Mouse (Mus musculus) limb, embryonic 13.5 days (tissue): ENCODE results near the gene Nlrp6. TPM values are rescaled to one million over a fixed set of nuclear protein-coding genes. Genes with fewer than 3 reads are reported as not detected.

Source experiments
- ATAC-seq: fragments of 200-750 bp; cut with Nextera tagmentation; 2 replicates; pipeline ENCODE4 v1.8.0; 2017; ENCODE audit warnings: low read depth, moderate number of reproducible peaks, moderate TSS enrichment; ENCODE audit not compliant: low FRiP score
- H3K27ac ChIP-seq: fragments of 300-500 bp; sonication (generic); 2 replicates; pipeline ENCODE4 v1.5.1; 2015; ENCODE audit warnings: inconsistent platforms, mild to moderate bottlenecking, moderate library complexity
- H3K27me3 ChIP-seq: fragments of 300-500 bp; sonication (generic); 2 replicates; pipeline ENCODE4 v1.6.1; 2015; ENCODE audit warnings: mild to moderate bottlenecking, inconsistent platforms
- H3K36me3 ChIP-seq: fragments of 300-500 bp; sonication (generic); 2 replicates; pipeline ENCODE4 v1.6.1; 2015; ENCODE audit warnings: inconsistent platforms, mild to moderate bottlenecking, moderate library complexity
- H3K4me1 ChIP-seq: fragments of 300-500 bp; sonication (generic); 2 replicates; pipeline ENCODE4 v1.6.1; 2015; ENCODE audit warnings: inconsistent platforms
- H3K4me2 ChIP-seq: fragments of 300-500 bp; sonication (generic); replicated peaks from 2 replicates; pipeline ENCODE4 v1.6.1; 2015; ENCODE audit warnings: inconsistent platforms, mild to moderate bottlenecking, moderate library complexity
- H3K4me3 ChIP-seq: fragments of 300-500 bp; sonication (generic); 2 replicates; pipeline ENCODE4 v1.5.1; 2015; ENCODE audit warnings: moderate library complexity, mild to moderate bottlenecking, inconsistent platforms
- H3K9ac ChIP-seq: fragments of 300-500 bp; sonication (generic); 2 replicates; pipeline ENCODE4 v1.6.1; 2015; ENCODE audit warnings: mild to moderate bottlenecking, inconsistent platforms
- H3K9me3 ChIP-seq: fragments of 300-500 bp; sonication (generic); 2 replicates; pipeline ENCODE4 v1.6.1; 2016; ENCODE audit warnings: inconsistent platforms
- WGBS: fragments of 180-500 bp; shearing (Covaris S2); methylation state at CpG from one replicate; pipeline ENCODE4 v1.1.7; 2015; 5-methylcytosine and 5-hydroxymethylcytosine counted together
- polyA plus RNA-seq: library from polyadenylated mRNA; unstranded; fragments of >200 nt; fragmentation: Nextera tagmentation; extraction: Ambion mirVana; gene quantifications from 2 replicates; pipeline ENCODE4 v1.2.1, GENCODE M21; 2015

The Nlrp6 gene
- polyA plus RNA-seq, 1 experiment from 2014 or later: 0.06 TPM

- peak overlapping the region; percentile 80 for H3K4me2 ChIP-seq
- WGBS: 85% methylated on average over 10 of the region's 10 CpGs
- peak overlapping the region; percentile 78 for H3K9ac ChIP-seq
- peaks cover 42% of the 10 kb centered on the region for H3K4me1 ChIP-seq
- no peaks in the 10 kb centered on the region for H3K27me3 ChIP-seq
- no peak for ATAC-seq
- H3K4me3 ChIP-seq: no peak overlapping the region
- peaks cover 46% of the 10 kb centered on the region for H3K36me3 ChIP-seq
- H3K27ac ChIP-seq: peak overlapping the region; percentile 86; the same call in 1 of the 2 replicates
- no peaks in the 10 kb centered on the region for H3K9me3 ChIP-seq
These were observed 22.1 kb downstream of the Nlrp6 start for GRCm38 (mm10) chr7:140942811-140943210.

DNA sequence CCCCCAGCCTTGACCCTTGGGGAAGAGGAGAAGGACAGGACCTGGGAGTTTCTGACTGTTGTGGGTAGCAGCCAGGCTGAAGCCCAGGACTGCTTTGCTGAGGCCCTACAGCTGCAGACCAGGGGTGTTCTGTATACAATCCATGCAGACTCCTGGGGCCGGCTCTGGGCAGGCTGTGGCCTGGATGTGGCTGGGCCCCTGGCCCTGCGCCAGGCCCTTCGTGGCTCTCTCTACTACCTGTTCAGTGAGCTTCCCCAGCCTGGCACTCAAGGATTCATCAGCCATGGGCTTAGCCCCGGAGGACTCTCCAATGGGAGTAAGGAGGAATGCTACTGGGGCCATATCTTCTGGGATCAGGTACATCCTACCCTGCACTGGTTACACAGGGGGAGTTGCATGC is 22.7 kb downstream of the Nlrp6 start:
- Histone ChIP-seq H3K36me3 (peaks cover 51% of the 10 kb centered on the region), H3K27ac (peak overlapping the region; percentile 86; the same call in 1 of the 2 replicates), H3K27me3 (no peaks in the 10 kb centered on the region), H3K4me3 (no peak overlapping the region), H3K9me3 (no peaks in the 10 kb centered on the region), H3K4me2 (no peak overlapping the region), H3K4me1 (peaks cover 42% of the 10 kb centered on the region), H3K9ac (no peak overlapping the region)
- WGBS: 79% methylated on average over 4 of the region's 4 CpGs
- ATAC-seq: no peak

- peaks cover 60% of the 10 kb centered on the region for H3K36me3 ChIP-seq
- WGBS: 89% methylated on average over 7 of the region's 7 CpGs
These were observed 23.5 kb downstream of the Nlrp6 start for GRCm38 (mm10) chr7:140944236-140944635.

DNA sequence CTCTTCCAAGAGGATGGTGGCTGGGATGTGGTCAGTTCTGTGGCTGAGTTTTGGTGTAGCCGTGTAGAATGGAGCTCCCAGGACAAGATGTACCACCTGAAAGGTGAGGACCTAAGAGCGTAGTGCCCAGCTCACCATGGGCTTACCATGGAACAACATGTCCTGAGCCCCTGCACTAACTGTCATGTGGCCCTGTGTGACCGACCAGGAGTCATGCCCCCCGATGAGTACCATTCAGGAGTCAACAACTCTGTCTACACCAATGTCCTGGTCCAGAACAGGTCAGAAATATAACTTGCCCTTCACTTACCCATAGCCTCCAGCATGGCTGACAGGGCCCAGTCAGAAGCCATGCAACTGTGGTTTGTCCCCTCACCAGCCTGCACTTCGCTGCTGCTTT is 24.5 kb downstream of the Nlrp6 start:
- no peak overlapping the region for H3K27ac ChIP-seq
- 89% methylated on average over 5 of the region's 5 CpGs for WGBS
- H3K36me3 ChIP-seq: peaks cover 70% of the 10 kb centered on the region
- no peak overlapping the region for H3K4me3 ChIP-seq
- no peaks in the 10 kb centered on the region for H3K27me3 ChIP-seq
- ATAC-seq: no peak
- H3K9ac ChIP-seq: no peak overlapping the region
- peaks cover 32% of the 10 kb centered on the region for H3K4me1 ChIP-seq
- no peak overlapping the region for H3K4me2 ChIP-seq
- H3K9me3 ChIP-seq: no peaks in the 10 kb centered on the region

More at GRCm38 (mm10) chr7:140944236-140944635, 23.5 kb downstream of the Nlrp6 start:
- Histone ChIP-seq H3K4me1 (peaks cover 37% of the 10 kb centered on the region), H3K27me3 (no peaks in the 10 kb centered on the region), H3K9ac (no peak overlapping the region), H3K4me2 (no peak overlapping the region), H3K4me3 (no peak overlapping the region), H3K27ac (no peak overlapping the region), H3K9me3 (no peaks in the 10 kb centered on the region)
- no peak for ATAC-seq

- ATAC-seq: no peak
- H3K9me3 ChIP-seq: no peaks in the 10 kb centered on the region
- H3K36me3 ChIP-seq: peaks cover 75% of the 10 kb centered on the region
These were observed 25.6 kb downstream of the Nlrp6 start for GRCm38 (mm10) chr7:140946311-140946710.

DNA sequence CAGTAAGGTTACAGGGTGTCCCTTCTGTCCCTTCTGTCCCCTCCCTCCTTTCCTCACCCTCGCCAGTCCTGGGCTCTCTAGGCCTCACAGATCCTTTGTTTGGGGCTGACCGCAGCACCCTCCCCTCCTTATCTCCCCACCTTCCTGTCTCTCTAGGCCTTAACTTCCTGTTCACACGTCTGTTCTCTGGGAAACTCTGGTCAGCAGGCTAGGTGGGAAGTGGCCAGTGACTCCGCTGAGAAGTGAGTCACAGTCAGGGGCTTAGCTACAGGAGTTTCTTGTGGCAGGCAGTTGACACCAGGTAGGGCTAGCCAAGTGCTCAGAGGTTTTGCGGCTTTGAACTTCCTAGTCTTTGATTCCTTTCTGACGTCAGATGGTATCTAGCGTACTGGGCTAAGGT is 26.3 kb downstream of the Nlrp6 start:
- H3K27me3 ChIP-seq: no peaks in the 10 kb centered on the region
- no peaks in the 10 kb centered on the region for H3K9me3 ChIP-seq
- WGBS: 57% methylated on average over 7 of the region's 7 CpGs
- no peak overlapping the region for H3K9ac ChIP-seq
- no peak overlapping the region for H3K27ac ChIP-seq
- H3K36me3 ChIP-seq: peaks cover 75% of the 10 kb centered on the region
- H3K4me3 ChIP-seq: no peak overlapping the region
- peaks cover 38% of the 10 kb centered on the region for H3K4me1 ChIP-seq
- H3K4me2 ChIP-seq: no peak overlapping the region
- no peak for ATAC-seq

More at GRCm38 (mm10) chr7:140946311-140946710, 25.6 kb downstream of the Nlrp6 start:
- Histone ChIP-seq H3K4me2 (no peak overlapping the region), H3K27me3 (no peaks in the 10 kb centered on the region), H3K27ac (no peak overlapping the region), H3K9ac (no peak overlapping the region), H3K4me1 (peaks cover 33% of the 10 kb centered on the region), H3K4me3 (no peak overlapping the region)
- WGBS: 90% methylated on average over 10 of the region's 10 CpGs

DNA sequence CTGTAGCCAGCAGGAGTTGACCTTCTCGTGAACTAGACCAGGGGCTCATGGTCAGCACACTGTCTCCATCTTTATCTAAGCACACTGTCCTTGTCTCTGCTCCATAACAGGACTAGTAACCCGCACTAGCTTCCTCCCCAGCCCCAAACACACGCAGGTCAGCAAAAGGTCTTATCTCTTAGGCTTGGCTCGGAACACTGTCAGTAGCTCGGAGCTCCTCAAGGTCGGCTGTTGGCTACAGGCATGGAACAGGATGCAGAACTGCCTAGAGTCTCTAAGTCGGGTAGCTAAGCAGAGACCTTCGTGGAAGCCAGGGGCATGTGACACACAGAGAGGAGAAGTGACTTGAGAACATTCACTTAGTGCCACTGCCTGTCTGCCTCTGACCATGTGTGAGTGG is 27.5 kb downstream of the Nlrp6 start:
- H3K9ac ChIP-seq: no peak overlapping the region
- no peak for ATAC-seq
- no peak overlapping the region for H3K4me2 ChIP-seq
- H3K4me1 ChIP-seq: peaks cover 38% of the 10 kb centered on the region
- H3K4me3 ChIP-seq: no peak overlapping the region
- H3K9me3 ChIP-seq: no peaks in the 10 kb centered on the region
- no peak overlapping the region for H3K27ac ChIP-seq
- H3K27me3 ChIP-seq: no peaks in the 10 kb centered on the region
- 92% methylated on average over 8 of the region's 8 CpGs for WGBS
- peaks cover 82% of the 10 kb centered on the region for H3K36me3 ChIP-seq

GRCm38 (mm10) chr7:140949255-140949654 is 28.6 kb downstream of the Nlrp6 start:
- Histone ChIP-seq H3K36me3 (peaks cover 77% of the 10 kb centered on the region), H3K27me3 (no peaks in the 10 kb centered on the region), H3K9ac (no peak overlapping the region), H3K4me2 (no peak overlapping the region), H3K9me3 (no peaks in the 10 kb centered on the region), H3K27ac (no peak overlapping the region; the same call in 1 of the 2 replicates), H3K4me3 (no peak overlapping the region), H3K4me1 (peaks cover 46% of the 10 kb centered on the region)
- ATAC-seq: no peak
- WGBS: 82% methylated on average over 6 of the region's 6 CpGs

DNA sequence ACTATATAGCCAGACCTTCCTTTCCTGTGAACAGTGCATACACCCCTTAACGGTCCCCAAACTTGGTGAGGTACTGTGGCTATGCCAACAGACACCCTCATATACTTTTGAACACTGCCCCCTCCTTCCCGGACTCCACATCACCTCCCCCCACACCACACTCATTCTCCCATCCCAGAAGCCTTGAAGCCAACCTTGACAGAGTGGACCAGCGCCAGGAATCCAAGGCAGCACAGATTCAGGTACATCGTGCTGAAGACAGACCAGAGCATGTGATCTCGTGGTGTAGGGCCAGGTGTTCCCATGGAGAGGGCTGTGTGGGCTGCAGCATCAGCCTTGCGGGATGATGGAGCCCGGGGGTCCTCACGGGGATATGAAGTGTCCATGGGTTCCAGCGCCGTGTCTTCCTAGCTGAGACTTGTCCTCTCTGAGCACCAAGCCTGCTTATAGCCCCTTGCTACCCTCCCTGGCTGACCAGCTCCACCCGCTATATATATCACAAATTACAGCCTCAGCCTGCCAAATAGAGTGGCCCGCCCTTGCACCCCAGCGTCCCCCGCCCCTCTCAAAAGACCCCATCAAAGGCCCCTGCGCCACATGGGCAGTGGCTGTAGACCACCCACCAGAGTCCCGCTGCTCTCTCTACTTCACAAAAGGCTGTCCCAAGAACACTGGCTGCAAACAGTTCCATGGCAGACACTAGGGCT is 29.3 kb downstream of the Nlrp6 start, which contains the start of gene Ifitm5:
Gene Ifitm5, minus strand, starts transcription at position 468 of the 707 bp plus-strand sequence.
- WGBS: 67% methylated on average over 16 of the region's 16 CpGs
- Histone ChIP-seq H3K4me3 (0 out of 2 replicates have a peak within 1 kb of the TSS, but pooled peaks have one; percentile 1), H3K9ac (peak within 1 kb of the TSS; percentile 51), H3K9me3 (no peaks in the 10 kb centered on the region), H3K4me2 (peak within 1 kb of the TSS; percentile 38), H3K27ac (peak within 1 kb of the TSS; percentile 55; the same call in 1 of the 2 replicates), H3K4me1 (peaks cover 50% of the 10 kb centered on the region), H3K36me3 (peaks cover 70% of the 10 kb centered on the region), H3K27me3 (no peaks in the 10 kb centered on the region)
- ATAC-seq: 0 out of 2 replicates have a peak, but pooled peaks have one; percentile 18

- Histone ChIP-seq H3K9ac (peak overlapping the region; percentile 51), H3K27me3 (no peaks in the 10 kb centered on the region), H3K4me2 (peak overlapping the region; percentile 38), H3K36me3 (peaks cover 59% of the 10 kb centered on the region), H3K27ac (peak overlapping the region; percentile 55; the same call in 1 of the 2 replicates), H3K4me3 (0 out of 2 replicates have a peak overlapping the region, but pooled peaks have one; percentile 1), H3K9me3 (no peaks in the 10 kb centered on the region), H3K4me1 (peaks cover 52% of the 10 kb centered on the region)
- 30% methylated on average over 8 of the region's 8 CpGs for WGBS
- ATAC-seq: no peak
These were observed 30.3 kb downstream of the Nlrp6 start for GRCm38 (mm10) chr7:140951051-140951450.

- ATAC-seq: no peak
- Histone ChIP-seq H3K36me3 (peaks cover 52% of the 10 kb centered on the region), H3K9me3 (no peaks in the 10 kb centered on the region), H3K4me1 (peaks cover 59% of the 10 kb centered on the region), H3K4me3 (no peak overlapping the region), H3K9ac (0 out of 2 replicates have a peak overlapping the region, but pooled peaks have one; percentile 31), H3K27me3 (no peaks in the 10 kb centered on the region), H3K4me2 (peak overlapping the region; percentile 89; the same call in 1 of the 2 replicates), H3K27ac (no peak overlapping the region)
- WGBS: 60% methylated on average over 6 of the region's 6 CpGs
These were observed 31.1 kb downstream of the Nlrp6 start for GRCm38 (mm10) chr7:140951765-140952164.

- no peak for ATAC-seq
- WGBS: 62% methylated on average over 7 of the region's 7 CpGs
- peak overlapping the region; percentile 20; the same call in 1 of the 2 replicates for H3K9ac ChIP-seq
- H3K36me3 ChIP-seq: peaks cover 46% of the 10 kb centered on the region
- no peaks in the 10 kb centered on the region for H3K9me3 ChIP-seq
- H3K4me1 ChIP-seq: peaks cover 64% of the 10 kb centered on the region
- peak overlapping the region; percentile 28; the same call in 1 of the 2 replicates for H3K27ac ChIP-seq
- H3K4me2 ChIP-seq: peak overlapping the region; percentile 89
- H3K4me3 ChIP-seq: no peak overlapping the region
- H3K27me3 ChIP-seq: no peaks in the 10 kb centered on the region
These were observed 31.7 kb downstream of the Nlrp6 start for GRCm38 (mm10) chr7:140952441-140952840.
